Mouse (Mus musculus): Measurements from ENCODE around the gene Rab44. TPM values are rescaled to one million over a fixed set of nuclear protein-coding genes. Genes with fewer than 3 reads are reported as not detected.

Gene Rab44
- total RNA-seq, 2 experiments from 2014 or later: 0.17 TPM; not detected in 1

GRCm38 (mm10) chr17:29078519-29079383, 35.2 kb upstream of the Rab44 start:
- H3K27ac ChIP-seq: peak overlapping the region; percentile 63

GRCm38 (mm10) chr17:29080758-29081617, 33.0 kb upstream of the Rab44 start:
- no peak for TF ChIP-seq CTCF (conservative IDR thresholded peaks at IDR 0.05)
- Histone ChIP-seq H3K27ac (no peak overlapping the region; the same call in 1 of the 2 replicates), H3K4me3 (no peak overlapping the region)
- DNase-seq (ENCODE audit: low spot score in 2 of 2): no peak

More at GRCm38 (mm10) chr17:29078519-29079383, 35.2 kb upstream of the Rab44 start:
- DNase-seq (ENCODE audit: low spot score in 2 of 2): peak in 1 of 2 experiments; percentile 23
- TF ChIP-seq CTCF (conservative IDR thresholded peaks at IDR 0.05): no peak
- peak overlapping the region; percentile 34 for H3K4me3 ChIP-seq

- Histone ChIP-seq H3K4me3 (no peak overlapping the region; the same call in 1 of the 2 replicates), H3K27ac (peak overlapping the region; percentile 67)
- TF ChIP-seq CTCF (conservative IDR thresholded peaks at IDR 0.05): no peak
- DNase-seq (ENCODE audit: low spot score in 2 of 2): peak; percentile 31 to 41
Observed at GRCm38 (mm10) chr17:29081618-29082381, 32.1 kb upstream of the Rab44 start.

GRCm38 (mm10) chr17:29083586-29083985, 30.4 kb upstream of the Rab44 start:
- Histone ChIP-seq H3K4me3 (no peak overlapping the region), H3K27ac (no peak overlapping the region)
- no peak for DNase-seq (ENCODE audit: low spot score in 2 of 2)
- TF ChIP-seq CTCF (conservative IDR thresholded peaks at IDR 0.05): no peak

- no peak overlapping the region for H3K27ac ChIP-seq
- TF ChIP-seq CTCF (conservative IDR thresholded peaks at IDR 0.05): no peak
- DNase-seq (ENCODE audit: low spot score in 2 of 2): no peak
Observed at GRCm38 (mm10) chr17:29084656-29085055, 29.3 kb upstream of the Rab44 start.

GRCm38 (mm10) chr17:29085266-29085665, 28.7 kb upstream of the Rab44 start:
- no peak for TF ChIP-seq CTCF (conservative IDR thresholded peaks at IDR 0.05)
- Histone ChIP-seq H3K4me3 (no peak overlapping the region), H3K27ac (no peak overlapping the region)
- DNase-seq (ENCODE audit: low spot score in 2 of 2): no peak

More at GRCm38 (mm10) chr17:29084656-29085055, 29.3 kb upstream of the Rab44 start:
- H3K4me3 ChIP-seq: no peak overlapping the region

- no peak for TF ChIP-seq CTCF (conservative IDR thresholded peaks at IDR 0.05)
- no peak for DNase-seq (ENCODE audit: low spot score in 2 of 2)
- no peak overlapping the region for H3K4me3 ChIP-seq
- H3K27ac ChIP-seq: no peak overlapping the region
Observed at GRCm38 (mm10) chr17:29086916-29087315, 27.0 kb upstream of the Rab44 start.

GRCm38 (mm10) chr17:29090776-29091175, 23.2 kb upstream of the Rab44 start, which contains the start of gene Cdkn1a:
Gene Cdkn1a, plus strand, starts transcription at chr17:29090976.
- TF ChIP-seq CTCF (conservative IDR thresholded peaks at IDR 0.05): no peak

GRCm38 (mm10) chr17:29091348-29091944, 22.5 kb upstream of the Rab44 start:
- Histone ChIP-seq H3K4me3 (no peak overlapping the region), H3K27ac (no peak overlapping the region)
- DNase-seq (ENCODE audit: low spot score in 2 of 2): no peak
- no peak for TF ChIP-seq CTCF (conservative IDR thresholded peaks at IDR 0.05)

More at GRCm38 (mm10) chr17:29090776-29091175, 23.2 kb upstream of the Rab44 start, which contains the start of gene Cdkn1a:
- H3K4me3 ChIP-seq: no peak within 1 kb of the TSS
- H3K27ac ChIP-seq: no peak within 1 kb of the TSS
- no peak for DNase-seq (ENCODE audit: low spot score in 2 of 2)

- DNase-seq (ENCODE audit: low spot score in 2 of 2): no peak
- Histone ChIP-seq H3K27ac (no peak overlapping the region), H3K4me3 (no peak overlapping the region)
- TF ChIP-seq CTCF (conservative IDR thresholded peaks at IDR 0.05): no peak
Observed at GRCm38 (mm10) chr17:29092497-29092896, 21.4 kb upstream of the Rab44 start.

- no peak for TF ChIP-seq CTCF (conservative IDR thresholded peaks at IDR 0.05)
- peak; percentile 55 to 57 for DNase-seq (ENCODE audit: low spot score in 2 of 2)
- H3K4me3 ChIP-seq: peak overlapping the region; percentile 60
- peak overlapping the region; percentile 77; the same call in 1 of the 2 replicates for H3K27ac ChIP-seq
Observed at GRCm38 (mm10) chr17:29093110-29093952, 20.6 kb upstream of the Rab44 start.

Data from layer of hippocampus, adult 2 months (tissue).